Mouse (Mus musculus) embryonic stem cell, embryonic (primary cell): ENCODE data around the gene Cdh23.

Source experiments
- CTCF ChIA-PET, 4 experiments: fragments of 300-600 bp in 2 of 4; fragments of 350-600 bp in 2 of 4; sonication (Branson Sonifier 250); formaldehyde crosslinking; loops; one replicate each; lab custom pipeline; 2022; ENCODE audit warnings: inconsistent platforms in 2 of 4; lab: Charles Lee
- POLR2A ChIA-PET, 4 experiments: fragments of 300-600 bp in 2 of 4; fragments of 350-600 bp in 2 of 4; sonication (Branson Sonifier 250); formaldehyde crosslinking; loops; one replicate each; lab custom pipeline; 2022; ENCODE audit warnings: antibody characterized with exemption in 4 of 4, inconsistent platforms in 1 of 4; lab: Charles Lee

Cdh23 gene

DNA sequence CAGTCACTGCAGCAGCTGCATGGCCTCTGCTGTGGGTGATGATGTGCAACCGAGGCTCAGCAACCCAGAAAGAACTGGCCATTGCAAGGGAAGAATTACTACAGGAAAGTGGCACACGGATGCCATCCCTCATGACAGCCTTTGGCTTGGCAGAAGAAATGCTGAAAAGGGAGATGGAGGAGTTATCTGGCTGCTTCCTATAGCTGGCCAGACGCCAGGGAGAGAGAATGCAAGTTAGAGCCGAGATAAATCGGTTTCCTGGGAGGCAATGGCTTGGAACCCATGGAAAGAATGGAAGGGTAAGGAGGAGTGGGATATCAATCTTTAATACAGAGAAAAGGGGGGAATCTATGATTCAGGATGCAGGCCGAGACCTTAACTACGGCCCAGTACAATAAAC lies 301.4 kb downstream of the Cdh23 start:
- POLR2A ChIA-PET = no interaction called here
- CTCF ChIA-PET = no interaction called here

- ChIA-PET CTCF (interaction anchor here in 1 of 4 experiments (1.3 kb wide), 1 partner anchor 145 kb away, joined by 3 read pairs; no protein-coding TSS in a partner anchor), POLR2A (interaction anchor here in 1 of 4 experiments (0.6 kb wide), 1 partner anchor 42 kb away, joined by 4 read pairs; no protein-coding TSS in a partner anchor)
Measured at GRCm38 (mm10) chr10:60391661-60392060, 304.6 kb downstream of the Cdh23 start.

GRCm38 (mm10) chr10:60390904-60391420 lies 305.3 kb downstream of the Cdh23 start:
- ChIA-PET CTCF (interaction anchor here in 3 of 4 experiments (0.5 to 1.3 kb wide), 5 partner anchors 86 to 373 kb away, joined by 3 to 5 read pairs (median 3); no protein-coding TSS in a partner anchor), POLR2A (interaction anchor here in 1 of 4 experiments (0.6 to 1.3 kb wide), 2 partner anchors 10 to 373 kb away, joined by 3 read pairs; no protein-coding TSS in a partner anchor)

- CTCF ChIA-PET = interaction anchor here in 3 of 4 experiments (0.5 to 1.3 kb wide), 5 partner anchors 86 to 373 kb away, joined by 3 to 5 read pairs (median 3); no protein-coding TSS in a partner anchor
- POLR2A ChIA-PET = interaction anchor here in 2 of 4 experiments (0.5 to 1.3 kb wide), 3 partner anchors 10 to 43 kb away, joined by 3 to 4 read pairs (median 3); partner anchors contain the start of gene Vsir (in 1 of the 2)
Measured at GRCm38 (mm10) chr10:60390177-60390903, 305.9 kb downstream of the Cdh23 start.

DNA sequence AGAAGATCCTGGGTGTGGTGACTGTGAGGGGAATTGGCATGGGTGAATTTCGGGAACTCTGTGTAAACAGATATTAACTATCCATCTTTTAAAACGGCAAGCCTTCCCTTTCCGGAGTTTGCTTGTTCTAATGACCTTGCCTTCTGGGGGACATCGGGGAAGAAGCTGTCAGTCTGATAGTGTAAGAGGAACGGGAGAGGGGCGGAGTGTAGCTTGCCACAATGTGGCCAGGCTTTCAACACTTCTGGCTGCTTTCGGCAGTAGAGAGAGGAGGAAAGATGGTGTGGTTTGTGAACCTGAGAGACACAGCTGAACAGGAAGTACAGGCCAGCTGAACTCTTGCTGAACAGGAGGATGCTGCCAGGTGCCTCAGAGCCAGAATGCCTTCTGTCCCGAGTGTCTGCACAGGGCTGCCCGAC lies 306.8 kb downstream of the Cdh23 start:
- POLR2A ChIA-PET = interaction anchor here in 2 of 4 experiments (0.9 to 1.3 kb wide), 2 partner anchors 9 to 42 kb away, joined by 3 read pairs; partner anchors contain the start of gene Vsir (in 1 of the 2)
- CTCF ChIA-PET = interaction anchor here in 2 of 4 experiments (0.6 to 0.8 kb wide), 3 partner anchors 13 to 525 kb away, joined by 3 read pairs; no protein-coding TSS in a partner anchor

GRCm38 (mm10) chr10:60388332-60388731 lies 308.0 kb downstream of the Cdh23 start:
- CTCF ChIA-PET = interaction anchor here in 1 of 4 experiments (0.6 kb wide), 3 partner anchors 68 to 1451 kb away, joined by 3 read pairs; no protein-coding TSS in a partner anchor
- POLR2A ChIA-PET = no interaction called here

GRCm38 (mm10) chr10:60381142-60381925 lies 315.0 kb downstream of the Cdh23 start:
- ChIA-PET POLR2A (interaction anchor here in 2 of 4 experiments (0.8 to 1.4 kb wide), 3 partner anchors 9 to 37 kb away, joined by 3 to 5 read pairs (median 3); no protein-coding TSS in a partner anchor), CTCF (interaction anchor here in 1 of 4 experiments (0.6 kb wide), 1 partner anchor 14 kb away, joined by 6 read pairs; no protein-coding TSS in a partner anchor)

DNA sequence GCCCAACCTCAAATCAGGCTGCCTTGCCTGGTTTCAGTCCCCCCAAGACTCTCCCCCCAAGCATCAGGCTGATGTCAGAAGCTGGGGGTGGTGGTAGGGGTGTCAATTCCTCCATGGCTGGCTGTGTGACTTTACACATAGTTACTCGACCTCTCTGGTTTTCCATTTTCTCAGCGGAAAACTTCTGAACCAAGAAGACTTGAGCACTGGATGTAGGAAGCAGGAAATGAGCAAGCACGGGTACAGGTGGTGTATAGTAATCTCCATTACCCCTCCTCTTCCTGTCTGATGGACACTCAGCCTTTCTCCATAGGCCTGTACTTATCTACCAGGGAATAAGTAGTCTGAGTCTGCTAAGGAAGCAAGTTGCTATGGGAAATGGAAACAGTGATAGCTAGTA lies 316.1 kb downstream of the Cdh23 start:
- ChIA-PET POLR2A (interaction anchor here in 2 of 4 experiments (0.7 to 1.4 kb wide), 3 partner anchors 10 to 256 kb away, joined by 3 to 5 read pairs (median 3); no protein-coding TSS in a partner anchor), CTCF (interaction anchor here in 1 of 4 experiments (1.1 kb wide), 1 partner anchor 373 kb away, joined by 4 read pairs; the partner anchor contains the start of gene Slc29a3)

DNA sequence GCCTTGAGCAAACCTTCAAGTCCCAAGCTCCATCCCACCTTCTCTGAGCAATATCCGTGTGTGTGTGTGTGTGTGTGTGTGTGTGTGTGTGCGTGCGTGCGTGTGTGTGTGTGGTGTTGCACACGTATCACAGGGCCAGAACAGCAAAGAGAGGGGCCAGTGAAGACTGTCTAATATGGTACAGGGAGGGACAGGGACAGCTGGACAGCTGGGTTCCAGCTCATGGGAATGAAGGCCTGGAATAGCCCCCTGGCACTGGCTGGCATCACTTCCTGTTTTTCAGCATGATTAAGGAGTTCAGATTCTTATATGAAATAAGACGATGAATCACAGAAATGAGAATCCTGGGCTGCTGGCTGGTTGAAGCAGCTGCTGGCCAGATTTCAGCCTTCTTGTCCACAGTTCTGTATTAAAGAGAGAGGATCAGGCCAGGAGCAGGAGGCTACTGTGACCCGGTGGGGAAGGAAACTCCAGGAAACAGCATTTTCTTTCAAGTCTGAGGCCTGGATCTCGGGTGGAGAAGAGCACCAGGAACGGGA lies 316.8 kb downstream of the Cdh23 start:
- ChIA-PET CTCF (no interaction called here), POLR2A (no interaction called here)

DNA sequence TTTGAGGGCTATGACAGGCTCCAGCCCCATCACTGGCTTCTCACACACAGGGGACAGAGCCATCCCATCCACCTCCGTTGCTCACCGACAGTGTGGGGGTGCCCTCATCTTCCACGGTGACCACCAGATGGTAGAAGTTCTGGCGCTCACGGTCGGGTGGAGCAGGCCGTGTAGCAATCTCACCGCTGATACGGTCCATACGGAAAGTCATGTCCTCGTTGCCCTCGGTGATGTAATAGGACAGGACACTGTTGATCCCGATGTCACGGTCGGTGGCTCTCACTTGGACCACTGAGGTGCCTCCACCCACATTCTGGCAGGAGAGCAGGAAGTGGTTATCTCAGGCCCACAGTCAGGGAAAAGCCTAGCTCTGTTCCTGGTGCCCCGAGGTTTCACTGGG lies 319.6 kb downstream of the Cdh23 start:
- ChIA-PET CTCF (no interaction called here), POLR2A (interaction anchor here in 1 of 4 experiments (1.5 kb wide), 1 partner anchor 30 kb away, joined by 3 read pairs; the partner anchor contains the start of gene Vsir)

- CTCF ChIA-PET = interaction anchor here in 3 of 4 experiments (0.6 to 0.7 kb wide), 4 partner anchors 109 to 681 kb away, joined by 3 to 4 read pairs (median 3); no protein-coding TSS in a partner anchor
- POLR2A ChIA-PET = interaction anchor here in 2 of 4 experiments (0.7 to 1.2 kb wide), 3 partner anchors 10 to 688 kb away, joined by 3 to 13 read pairs (median 3); no protein-coding TSS in a partner anchor
Measured at GRCm38 (mm10) chr10:60373937-60374578, 322.2 kb downstream of the Cdh23 start.

DNA sequence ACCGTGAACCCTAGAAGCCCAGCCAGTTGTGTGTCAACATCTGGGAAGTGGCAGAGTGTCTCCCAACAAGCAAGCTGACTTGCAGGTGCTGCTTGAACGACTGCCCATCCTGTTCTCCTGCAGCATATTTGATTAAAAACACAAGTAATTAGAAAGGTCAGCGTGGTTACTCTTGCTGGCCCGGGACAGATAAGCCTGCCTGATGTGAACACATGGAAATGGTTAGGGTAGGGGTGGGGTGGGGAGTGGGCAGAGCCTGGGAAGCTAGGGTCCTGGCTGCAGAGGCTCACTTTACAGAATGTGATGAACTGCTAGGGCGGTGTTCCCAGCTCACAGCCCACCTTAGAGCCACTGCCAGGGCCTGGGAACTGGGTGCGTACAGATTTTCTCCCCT lies 322.8 kb downstream of the Cdh23 start:
- ChIA-PET CTCF (no interaction called here), POLR2A (interaction anchor here in 1 of 4 experiments (1.2 kb wide), 1 partner anchor 11 kb away, joined by 3 read pairs; no protein-coding TSS in a partner anchor)

DNA sequence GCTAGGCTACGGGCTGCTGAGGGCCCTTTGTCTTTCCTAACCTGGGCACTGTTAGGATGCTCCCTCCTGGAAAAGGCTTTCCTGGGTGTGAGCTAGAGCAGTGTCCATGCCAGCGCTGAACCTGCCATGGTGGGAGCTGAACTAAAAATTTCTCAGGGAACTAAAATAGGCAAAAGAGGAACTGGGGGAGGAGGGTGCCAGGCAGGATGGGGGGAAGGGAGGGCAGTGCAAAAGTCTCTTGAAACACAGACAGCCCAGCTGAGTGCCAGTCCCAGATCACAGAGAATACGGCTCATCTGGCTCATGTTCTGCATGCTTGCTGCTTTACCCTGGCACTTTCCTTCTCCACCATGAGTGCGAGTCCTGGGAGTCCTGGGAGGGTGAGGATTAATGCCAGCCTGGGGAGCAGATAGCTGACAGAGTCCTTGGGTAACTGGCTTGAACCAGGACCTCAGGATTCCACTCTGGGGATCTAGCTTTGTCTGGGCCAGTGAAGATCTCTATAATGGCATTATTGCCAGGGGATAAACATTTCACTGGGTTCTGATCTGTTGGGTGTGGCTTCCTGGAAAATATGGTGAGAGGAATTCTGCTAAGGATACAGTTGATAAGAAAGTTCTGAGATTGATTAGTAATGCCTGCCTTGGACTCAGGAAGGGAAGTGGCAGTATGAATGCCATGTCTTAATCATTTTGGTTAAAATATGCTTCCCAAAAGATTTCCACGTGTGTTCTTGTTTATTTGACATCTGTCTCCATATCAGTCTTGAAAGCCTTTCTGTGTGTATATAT lies 324.5 kb downstream of the Cdh23 start:
- CTCF ChIA-PET = no interaction called here
- POLR2A ChIA-PET = interaction anchor here in 1 of 4 experiments (0.8 kb wide), 1 partner anchor 77 kb away, joined by 3 read pairs; no protein-coding TSS in a partner anchor

- CTCF ChIA-PET = interaction anchor here in 2 of 4 experiments (0.6 to 2.2 kb wide), 2 partner anchors 24 to 125 kb away, joined by 3 to 6 read pairs; partner anchors contain the start of gene Vsir (in 1 of the 2)
- POLR2A ChIA-PET = interaction anchor here in 2 of 4 experiments (1.0 to 1.6 kb wide), 2 partner anchors 10 to 19 kb away, joined by 5 to 6 read pairs; no protein-coding TSS in a partner anchor
Measured at GRCm38 (mm10) chr10:60370601-60371061, 325.7 kb downstream of the Cdh23 start.

- CTCF ChIA-PET = interaction anchor here in 1 of 4 experiments (2.2 kb wide), 1 partner anchor 23 kb away, joined by 6 read pairs; the partner anchor contains the start of gene Vsir
- POLR2A ChIA-PET = interaction anchor here in 2 of 4 experiments (1.0 to 1.6 kb wide), 2 partner anchors 11 to 18 kb away, joined by 5 to 6 read pairs; no protein-coding TSS in a partner anchor
Measured at GRCm38 (mm10) chr10:60370098-60370497, 326.2 kb downstream of the Cdh23 start.

DNA sequence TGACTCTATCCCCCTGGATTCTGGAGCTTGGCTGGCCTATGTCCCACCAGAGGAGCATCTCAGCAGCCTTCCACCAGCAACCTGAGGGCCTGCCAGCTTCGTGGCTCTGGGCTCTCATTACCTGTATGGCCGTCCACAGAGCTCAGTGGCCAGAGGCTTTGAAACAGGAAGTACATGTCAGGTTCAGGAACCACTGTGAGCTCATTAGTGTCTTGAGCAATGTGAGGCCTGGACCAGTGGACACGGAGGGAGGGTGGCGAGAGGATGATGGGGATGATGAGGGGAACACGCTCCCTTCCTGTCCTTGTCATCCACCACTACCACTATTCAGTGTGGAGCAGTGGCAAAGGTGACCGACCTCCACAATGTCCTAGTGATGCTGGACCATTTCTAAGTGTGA lies 326.9 kb downstream of the Cdh23 start:
- ChIA-PET CTCF (interaction anchor here in 1 of 4 experiments (2.2 kb wide), 1 partner anchor 23 kb away, joined by 6 read pairs; the partner anchor contains the start of gene Vsir), POLR2A (interaction anchor here in 1 of 4 experiments (1.6 kb wide), 1 partner anchor 18 kb away, joined by 6 read pairs; no protein-coding TSS in a partner anchor)
